Mouse (Mus musculus) spleen, adult 2 months (tissue): Measurements from ENCODE around the gene Edem1.

Source experiments
- CTCF ChIP-seq: fragments of 200-500 bp; IDR thresholded peaks from 2 replicates; pipeline ENCODE4 v1.5.1; 2011; ENCODE audit warnings: mild to moderate bottlenecking, inconsistent platforms; ENCODE audit not compliant: insufficient read depth, insufficient read length, insufficient replicate concordance; ENCODE audit errors: extremely low read depth
- POLR2A ChIP-seq: fragments of 200-500 bp; IDR thresholded peaks from 2 replicates; pipeline ENCODE4 v1.6.1; 2011; ENCODE audit warnings: low read depth, low read length, inconsistent platforms

GRCm38 (mm10) chr6:108812134-108812533 lies 16.3 kb upstream of the Edem1 start:
- TF ChIP-seq CTCF (no peak), POLR2A (no peak)
